Mouse (Mus musculus): ENCODE measurements at regions not wholly inside any gene's neighbourhood (a gene's known extent, or its start where the extent isn't known, plus 50 kb on each side); places are given as distances from the start of the nearest gene placed in this dataset.

GRCm38 (mm10) chr4:71811444-71811843, 53.7 kb upstream of the Gm11232 start:
- DNase-seq (ENCODE audit: low spot score) = no peak

- DNase-seq (ENCODE audit: low spot score) = no peak
These were observed 50.5 kb upstream of the Gm11232 start for GRCm38 (mm10) chr4:71808271-71808670.
